In genomic region chr4:32357996-32358600, GRCm38 (mm10) we compare ENCODE assay signal across 10 mouse cellular contexts.
DNase-seq lines count a peak whose midpoint lies in the region; ATAC-seq and TF ChIP-seq lines count a peak whose summit lies in the region.
"Had no signal": no experiment of that assay in that cellular context is flagged by ENCODE, and none has a peak within 500 bp of the region (broad histone marks: within the 10 kb centered on the region; RNA-seq: fewer than 3 reads in every experiment).

No protein-coding gene starts in this region.

- H3K36me3 ChIP-seq in limb, embryonic 15.5 days = no peaks in the 10 kb centered on the region

- 57% methylated on average over 12 of the region's 12 CpGs for WGBS in limb, embryonic 15.5 days

- no peak for DNase-seq in gastrocnemius, adult 2 months
- no peak for DNase-seq in gastrocnemius, adult 8-10 months (ENCODE audit: low spot score in 2 of 2)
- peak; percentile 68 for DNase-seq in retina, postnatal 1 day
- DNase-seq in retina, embryonic 14.5 days (ENCODE audit: low spot score) = no peak
- DNase-seq in urinary bladder, postnatal 10 days (ENCODE audit: low spot score) = no peak
- no peak for DNase-seq in left cerebral cortex, postnatal 14 days (ENCODE audit: low spot score in 2 of 2)
- DNase-seq in urinary bladder, adult 18-20 months (ENCODE audit: low spot score in 2 of 2) = no peak
- DNase-seq: cerebellum, adult 18-20 months had no signal

- no peak for ATAC-seq in limb, embryonic 15.5 days (ENCODE audit: insufficient number of reproducible peaks, low FRiP score, low TSS enrichment, low read depth)

- H3K4me3 ChIP-seq in gastrocnemius, adult 2 months = peak overlapping the region; percentile 50
- H3K4me3 ChIP-seq in limb, embryonic 15.5 days = no peak overlapping the region
- H3K4me3 ChIP-seq: myocyte had no signal

- no peak for TF ChIP-seq CTCF in gastrocnemius, adult 2 months (IDR thresholded peaks at IDR 0.05)

- 0 out of 2 replicates have a peak overlapping the region, but pooled peaks have one; percentile 1 for H3K27ac ChIP-seq in gastrocnemius, adult 2 months
- peak overlapping the region; percentile 39; the same call in 1 of the 2 replicates for H3K27ac ChIP-seq in limb, embryonic 15.5 days

- H3K4me2 ChIP-seq in limb, embryonic 15.5 days = no peak overlapping the region

- peaks cover 30% of the 10 kb centered on the region for H3K4me1 ChIP-seq in limb, embryonic 15.5 days

- H3K27me3 ChIP-seq in limb, embryonic 15.5 days = no peaks in the 10 kb centered on the region

- H3K9me3 ChIP-seq in limb, embryonic 15.5 days = no peaks in the 10 kb centered on the region

- intact Hi-C loops in gastrocnemius, adult 2 months (cut with DNase I) = no loop called here
- intact Hi-C loops in left cerebral cortex, postnatal 14 days (cut with DNase I) = no loop called here

- no peak overlapping the region for H3K9ac ChIP-seq in limb, embryonic 15.5 days
